Mouse (Mus musculus) small intestine, adult 2 months (tissue): ENCODE data around the gene Kmt5a.

Experiments used
- CTCF ChIP-seq: fragments of 200-500 bp; IDR thresholded peaks from 2 replicates; pipeline ENCODE4 v1.5.1; 2012; ENCODE audit warnings: low read depth, mild to moderate bottlenecking, control low read depth, inconsistent platforms, low read length, moderate library complexity, mixed read lengths; ENCODE audit not compliant: insufficient replicate concordance, insufficient read length; ENCODE audit errors: extremely low read depth
- POLR2A ChIP-seq: fragments of 200-500 bp; IDR thresholded peaks from 2 replicates; pipeline ENCODE4 v1.6.1; 2012; ENCODE audit warnings: low read depth, mild to moderate bottlenecking, control low read depth, inconsistent platforms, low read length, moderate library complexity

- no peak for TF ChIP-seq CTCF
- TF ChIP-seq POLR2A, result no peak
Measured at GRCm38 (mm10) chr5:124481714-124482113, 42.0 kb downstream of the Kmt5a start.
